Mouse (Mus musculus) kidney, adult 2 months (tissue): Measurements from ENCODE around the gene Zfr. TPM values are rescaled to one million over a fixed set of nuclear protein-coding genes. Genes with fewer than 3 reads are reported as not detected.
A peak's percentile ranks its signal among the peaks of the same experiment; 100 is the strongest.

Experiments used
- DNase-seq: peaks from one replicate; pipeline ENCODE4 v3.0.0; 2021
- H3K27ac ChIP-seq: fragments of 200-500 bp; 2 replicates; pipeline ENCODE4 v1.5.1; 2012; ENCODE audit warnings: low read depth, low read length, control low read depth, inconsistent platforms; ENCODE audit not compliant: insufficient read depth
- H3K27me3 ChIP-seq: fragments of 200-500 bp; replicated peaks from 2 replicates; pipeline ENCODE4 v1.6.1; 2012; ENCODE audit warnings: mild to moderate bottlenecking, moderate library complexity, low read length, inconsistent platforms; ENCODE audit not compliant: control insufficient read depth, insufficient read depth
- H3K36me3 ChIP-seq: fragments of 200-500 bp; 2 replicates; pipeline ENCODE4 v1.6.1; 2012; ENCODE audit warnings: mild to moderate bottlenecking, moderate library complexity, low read length, inconsistent platforms; ENCODE audit not compliant: control insufficient read depth, insufficient read depth
- H3K4me1 ChIP-seq: fragments of 200-500 bp; 2 replicates; pipeline ENCODE4 v1.6.1; 2011; ENCODE audit warnings: low read length; ENCODE audit not compliant: control insufficient read depth, insufficient read depth
- H3K4me3 ChIP-seq: fragments of 200-500 bp; 2 replicates; pipeline ENCODE4 v1.5.1; 2011; ENCODE audit warnings: mild to moderate bottlenecking, low read depth, low read length, control low read depth; ENCODE audit not compliant: insufficient read depth
- CTCF ChIP-seq: fragments of 200-500 bp; conservative IDR thresholded peaks from 2 replicates; pipeline ENCODE4 v1.5.1; 2011; ENCODE audit warnings: low read depth, mild to moderate bottlenecking, control low read depth, low read length, moderate library complexity, mixed read lengths; ENCODE audit not compliant: insufficient read depth, insufficient read length
- POLR2A ChIP-seq: fragments of 200-500 bp; IDR thresholded peaks from one replicate; pipeline ENCODE4 v1.6.1; 2011; ENCODE audit warnings: low read depth, low read length, control low read depth
- WGBS: fragments of 180-500 bp; shearing (Covaris S2); methylation state at CpG from one replicate; pipeline ENCODE4 v1.1.7; 2018; 5-methylcytosine and 5-hydroxymethylcytosine counted together
- polyA plus RNA-seq: library from polyadenylated mRNA; depleted of rRNA; stranded (reverse); fragments of >200 nt; gene quantifications from 2 replicates; pipeline ENCODE4 v1.2.3, GENCODE M21; 2012; rRNA removed

The Zfr gene
- polyA plus RNA-seq, 1 experiment, result 80.8 TPM

DNA sequence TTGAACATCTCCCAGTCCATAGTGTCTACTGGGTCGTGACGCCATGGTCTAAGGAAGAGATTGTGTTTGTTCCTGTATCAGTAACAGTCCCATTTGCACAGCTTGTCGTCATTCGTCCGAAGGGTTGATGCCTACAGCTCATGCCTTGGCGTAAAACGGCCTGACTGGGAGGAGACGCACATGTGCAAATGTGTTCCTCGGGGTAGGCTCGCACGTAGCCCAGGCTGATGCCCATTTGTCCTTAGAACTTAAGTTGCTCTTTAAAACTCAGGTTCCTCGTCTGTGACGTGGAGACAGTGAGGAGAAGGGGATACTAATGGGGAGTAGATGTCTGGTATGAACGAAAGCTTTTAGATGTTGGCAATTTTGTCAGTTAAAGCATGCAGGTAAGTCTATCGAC, 109.3 kb downstream of the Zfr start:
- TF ChIP-seq CTCF (no peak), POLR2A (no peak)
- H3K27ac ChIP-seq, result 0 out of 2 replicates have a peak overlapping the region, but pooled peaks have one; percentile 24
- WGBS, result 81% methylated on average over 15 of the region's 15 CpGs
- H3K4me1 ChIP-seq, result peaks cover 22% of the 10 kb centered on the region
- no peaks in the 10 kb centered on the region for H3K36me3 ChIP-seq
- no peak overlapping the region for H3K4me3 ChIP-seq
- DNase-seq, result peak; percentile 59
- H3K27me3 ChIP-seq, result no peaks in the 10 kb centered on the region

DNA sequence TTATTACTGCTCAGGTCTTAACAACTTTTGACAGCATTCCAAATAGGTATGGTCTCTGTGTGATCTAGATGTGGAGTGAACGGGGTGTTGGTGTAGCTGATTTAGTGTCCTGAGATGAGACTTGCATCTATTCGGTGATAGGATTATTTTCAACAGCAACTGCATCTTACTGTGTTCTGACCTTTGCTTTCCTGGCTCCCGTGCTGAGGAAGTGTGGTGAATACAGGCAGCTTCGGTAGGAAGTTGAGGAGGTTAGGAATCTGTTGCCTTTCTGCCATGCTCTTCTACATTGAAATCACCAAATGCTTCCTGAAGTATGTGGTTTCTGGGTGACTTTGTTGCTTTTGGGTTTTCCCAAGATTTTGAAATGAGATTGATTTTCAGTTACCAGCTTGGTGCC, 109.7 kb downstream of the Zfr start:
- TF ChIP-seq CTCF, result no peak
- no peak for TF ChIP-seq POLR2A
- WGBS, result 41% methylated on average over 4 of the region's 4 CpGs
- Histone ChIP-seq H3K27me3 (no peaks in the 10 kb centered on the region), H3K4me1 (peaks cover 22% of the 10 kb centered on the region), H3K36me3 (no peaks in the 10 kb centered on the region), H3K27ac (0 out of 2 replicates have a peak overlapping the region, but pooled peaks have one; percentile 24), H3K4me3 (no peak overlapping the region)
- DNase-seq, result peak; percentile 56

DNA sequence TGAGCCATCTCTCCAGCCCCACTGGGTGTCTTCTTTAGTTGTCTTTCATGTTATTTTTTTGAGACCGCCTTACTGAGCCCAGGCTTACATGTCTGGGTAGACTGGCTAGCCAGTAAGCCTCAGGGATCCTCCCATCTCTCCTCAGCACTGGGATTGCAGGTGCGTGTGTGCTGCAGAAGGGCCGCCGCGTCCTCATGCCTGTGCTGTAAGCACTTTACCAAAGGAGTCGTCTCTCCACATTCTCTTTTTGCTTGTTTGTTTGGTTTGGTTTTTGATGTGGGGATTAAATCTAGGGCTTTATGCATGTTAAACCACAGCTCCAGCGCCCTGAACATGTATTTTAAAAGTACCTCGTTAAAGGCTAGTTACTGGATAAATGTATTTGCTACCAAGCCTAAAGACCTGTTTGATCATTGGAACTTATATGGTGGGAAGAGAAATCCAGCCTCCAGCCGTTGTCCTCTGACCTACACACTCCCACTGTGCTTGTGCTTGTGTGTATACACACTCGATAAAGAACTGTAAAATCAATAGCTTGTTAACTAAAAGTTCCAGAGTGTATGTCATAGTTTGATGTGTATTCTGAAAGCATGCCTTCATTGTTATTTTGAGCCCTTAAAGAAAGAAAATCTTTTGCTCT, 112.1 kb downstream of the Zfr start:
- TF ChIP-seq POLR2A, result no peak
- TF ChIP-seq CTCF, result no peak
- WGBS, result 65% methylated on average over 10 of the region's 10 CpGs
- no peak overlapping the region for H3K27ac ChIP-seq

DNA sequence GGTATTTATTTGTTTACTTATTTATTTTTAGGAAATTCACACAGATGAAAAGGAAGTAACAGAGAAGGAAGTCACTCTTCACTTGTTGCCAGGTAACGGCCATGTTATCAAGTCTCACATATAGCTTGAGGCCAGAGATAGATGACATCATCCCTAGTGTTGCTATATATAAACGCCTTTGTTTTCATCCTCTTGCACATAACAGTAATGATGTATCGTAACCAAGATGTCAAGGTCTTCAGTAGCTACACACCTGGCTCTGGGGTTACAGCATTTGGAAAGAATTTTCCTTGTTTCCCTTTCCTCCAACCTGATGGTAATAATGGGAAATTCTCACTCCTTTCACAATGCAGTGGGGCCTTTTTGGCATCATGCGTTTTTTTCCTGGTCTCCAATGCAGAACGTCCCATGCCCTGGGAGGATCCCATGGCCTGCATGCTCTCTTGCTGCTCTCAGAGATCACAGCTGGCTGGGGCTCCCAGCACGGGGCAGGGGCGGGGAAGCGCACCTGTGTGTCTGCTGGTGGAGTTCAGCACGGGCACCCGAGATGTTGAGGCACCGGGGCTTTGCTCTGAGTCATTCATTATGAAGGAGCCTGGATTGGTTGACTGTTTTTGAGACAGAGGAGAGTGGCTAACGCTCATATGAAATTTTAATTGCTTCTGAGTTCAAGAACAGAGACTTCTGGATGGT, 112.8 kb downstream of the Zfr start:
- 48% methylated on average over 12 of the region's 12 CpGs for WGBS
- Histone ChIP-seq H3K27me3 (no peaks in the 10 kb centered on the region), H3K4me3 (no peak overlapping the region), H3K27ac (no peak overlapping the region), H3K36me3 (peaks cover 3% of the 10 kb centered on the region; the same call in 1 of the 2 replicates), H3K4me1 (peaks cover 19% of the 10 kb centered on the region)
- no peak for DNase-seq
- TF ChIP-seq CTCF (no peak), POLR2A (no peak)

More for the DNA sequence above, 112.1 kb downstream of the Zfr start:
- Histone ChIP-seq H3K4me1 (peaks cover 22% of the 10 kb centered on the region), H3K36me3 (peaks cover 3% of the 10 kb centered on the region; the same call in 1 of the 2 replicates), H3K4me3 (no peak overlapping the region), H3K27me3 (no peaks in the 10 kb centered on the region)
- no peak for DNase-seq

DNA sequence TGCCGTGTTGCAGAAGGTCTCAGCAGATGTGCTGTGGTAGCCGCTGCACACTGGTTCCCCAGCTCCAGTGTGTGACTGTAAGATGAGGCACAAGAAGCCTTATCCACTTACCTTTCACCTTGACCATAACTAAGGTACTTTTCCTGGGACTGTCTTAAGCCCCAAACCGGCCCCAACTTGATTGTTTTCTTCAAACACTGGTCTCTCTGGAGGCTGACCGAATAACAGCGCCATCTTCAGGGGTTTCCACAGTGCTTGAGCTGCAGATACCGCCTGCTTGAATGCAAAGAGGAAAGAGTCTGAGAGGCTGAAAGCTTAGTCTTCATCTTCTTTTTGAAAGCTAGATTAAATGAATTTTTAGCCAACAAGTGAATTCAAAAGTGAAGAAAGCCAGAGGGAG, 113.8 kb downstream of the Zfr start:
- TF ChIP-seq POLR2A (no peak), CTCF (0 out of 2 replicates have a peak, but pooled peaks have one; percentile 22)
- 87% methylated on average over 6 of the region's 6 CpGs for WGBS
- Histone ChIP-seq H3K27me3 (no peaks in the 10 kb centered on the region), H3K36me3 (peaks cover 3% of the 10 kb centered on the region; the same call in 1 of the 2 replicates), H3K4me1 (peaks cover 13% of the 10 kb centered on the region), H3K4me3 (no peak overlapping the region), H3K27ac (no peak overlapping the region)
- DNase-seq, result no peak

DNA sequence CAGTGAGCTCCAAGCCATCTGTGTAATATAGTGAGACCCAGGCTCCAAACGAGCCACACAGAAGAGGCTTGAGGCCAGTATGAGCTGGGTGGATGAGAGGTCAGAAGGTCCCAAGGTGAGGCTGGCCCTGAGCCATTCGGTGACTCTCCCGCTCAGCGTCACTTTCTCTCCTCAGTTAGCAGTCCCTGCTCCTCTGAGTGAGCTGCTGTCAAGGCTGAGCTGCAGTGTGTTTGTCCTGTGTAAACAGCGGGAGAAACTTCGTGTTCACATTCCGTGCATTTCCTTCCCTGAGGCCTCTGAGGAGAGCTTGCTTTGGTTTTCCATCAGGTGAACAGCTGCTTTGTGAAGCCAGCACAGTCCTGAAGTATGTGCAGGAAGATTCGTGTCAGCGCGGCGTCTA, 114.8 kb downstream of the Zfr start:
- peaks cover 3% of the 10 kb centered on the region; the same call in 1 of the 2 replicates for H3K36me3 ChIP-seq
- no peak for DNase-seq
- 44% methylated on average over 11 of the region's 11 CpGs for WGBS
- TF ChIP-seq POLR2A (no peak), CTCF (no peak)
- H3K27ac ChIP-seq, result no peak overlapping the region
- H3K4me3 ChIP-seq, result no peak overlapping the region
- H3K27me3 ChIP-seq, result no peaks in the 10 kb centered on the region
- peaks cover 6% of the 10 kb centered on the region for H3K4me1 ChIP-seq

DNA sequence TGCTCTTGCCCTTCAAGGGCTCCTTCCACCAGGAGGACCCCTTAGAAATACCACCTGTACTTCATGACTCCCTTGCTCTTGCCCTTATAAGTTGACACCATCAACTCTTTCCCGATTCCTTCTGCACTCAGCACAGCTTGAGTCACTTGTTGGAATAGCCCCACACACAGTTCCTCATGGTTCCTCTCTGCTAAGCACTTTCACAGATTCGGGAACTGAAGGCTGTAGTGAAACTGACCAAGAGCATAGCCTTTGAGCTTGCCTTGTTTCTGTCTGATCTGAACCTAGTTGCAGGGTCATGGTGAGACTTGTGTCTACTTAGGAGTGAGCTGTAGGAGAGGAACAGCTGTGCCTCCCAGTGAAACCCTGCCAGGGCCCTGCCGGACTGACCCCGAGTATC, 115.4 kb downstream of the Zfr start:
- DNase-seq, result no peak
- WGBS, result 75% methylated on average over 4 of the region's 4 CpGs
- Histone ChIP-seq H3K4me3 (no peak overlapping the region), H3K4me1 (peaks cover 4% of the 10 kb centered on the region; the same call in 1 of the 2 replicates), H3K36me3 (peaks cover 4% of the 10 kb centered on the region), H3K27me3 (no peaks in the 10 kb centered on the region), H3K27ac (no peak overlapping the region)
- TF ChIP-seq CTCF (no peak), POLR2A (no peak)

Other genes starting within 250 kb of the Zfr start
- gene Npr3, start 210.5 kb upstream of the Zfr start, polyA plus RNA-seq, result 5.9 and 6.1 TPM in 2 replicates
- 5.0 and 10.5 TPM in 2 replicates for gene Sub1, start 120.8 kb upstream of the Zfr start, polyA plus RNA-seq
- 27.3 and 28.1 TPM in 2 replicates for gene Mtmr12, start 87.2 kb downstream of the Zfr start, polyA plus RNA-seq
- 70.9 and 73.6 TPM in 2 replicates for gene Golph3, start 203.6 kb downstream of the Zfr start, polyA plus RNA-seq
- gene 1810049J17Rik, start 204.1 kb downstream of the Zfr start, polyA plus RNA-seq, result not detected in 2 replicates